Mouse (Mus musculus) kidney, adult 8-10 months (tissue): Measurements from ENCODE around the gene Rnf145.

Experiments used
- DNase-seq, 2 experiments: peaks; one replicate each; pipeline ENCODE4 v3.0.0; 2022

Rnf145 gene

DNA sequence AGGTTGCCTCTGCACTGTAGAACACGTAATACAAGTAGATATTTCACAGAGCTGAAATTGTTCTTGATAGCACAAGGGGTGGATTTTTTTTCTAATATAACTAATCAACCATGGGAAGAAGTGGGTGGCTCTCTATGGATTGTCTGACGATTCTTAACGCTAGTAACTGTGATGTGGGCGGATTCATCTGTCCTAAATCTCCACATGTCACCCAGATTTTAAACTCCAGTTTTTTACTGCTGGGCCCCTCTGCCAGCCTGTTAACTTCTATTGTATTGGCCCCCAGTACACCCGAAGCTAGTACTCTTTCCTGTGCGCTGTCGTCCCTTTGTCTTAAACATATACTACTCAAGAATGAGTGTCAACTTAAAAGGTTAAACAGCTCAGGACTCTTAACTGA is 8.4 kb upstream of the Rnf145 start:
- DNase-seq: no peak

DNA sequence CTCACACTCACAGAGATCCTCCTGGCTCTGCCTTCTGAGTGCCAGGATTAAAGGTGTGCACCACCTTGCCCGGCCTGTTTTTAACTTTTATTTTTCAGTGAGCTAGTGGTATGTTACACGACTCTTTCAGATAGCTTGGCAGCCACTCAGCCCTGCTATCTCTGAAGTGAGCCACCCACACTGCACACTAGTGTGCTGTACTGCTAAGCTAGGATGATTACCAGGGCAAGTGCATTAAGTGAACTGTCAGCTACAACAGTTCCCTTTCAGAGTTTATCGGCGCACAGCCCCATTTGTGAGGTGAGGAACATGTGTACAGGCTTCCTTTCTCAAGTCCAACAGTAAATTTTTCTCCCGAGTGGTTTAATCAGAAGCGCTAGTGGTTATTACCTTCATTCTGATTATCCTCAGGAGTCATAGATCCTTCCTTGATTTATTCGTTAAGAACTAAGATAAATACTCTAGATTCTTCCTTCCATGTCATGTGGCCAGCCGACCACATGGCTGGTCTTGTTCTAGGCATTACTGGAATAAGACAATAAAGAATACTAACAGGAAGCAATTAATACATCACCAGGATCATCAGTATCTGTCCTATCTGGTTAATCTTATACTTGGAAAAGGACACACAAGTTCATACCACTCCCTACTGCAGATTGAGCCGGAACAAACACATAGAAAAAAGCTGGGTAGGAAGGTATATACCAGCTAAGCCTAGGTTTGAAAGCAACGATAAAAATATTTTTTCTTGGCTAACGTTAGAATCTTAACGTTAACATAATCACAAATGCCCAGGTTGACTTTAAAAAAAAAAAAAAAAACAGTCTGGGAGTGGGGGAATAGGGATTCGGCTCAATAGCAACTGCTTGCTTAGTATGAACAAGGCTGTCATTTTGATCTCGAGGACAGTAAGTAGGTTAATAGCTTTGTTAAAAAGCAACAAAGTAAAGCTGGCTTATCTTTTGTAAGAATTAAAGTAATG is 6.4 kb upstream of the Rnf145 start:
- no peak for DNase-seq

DNA sequence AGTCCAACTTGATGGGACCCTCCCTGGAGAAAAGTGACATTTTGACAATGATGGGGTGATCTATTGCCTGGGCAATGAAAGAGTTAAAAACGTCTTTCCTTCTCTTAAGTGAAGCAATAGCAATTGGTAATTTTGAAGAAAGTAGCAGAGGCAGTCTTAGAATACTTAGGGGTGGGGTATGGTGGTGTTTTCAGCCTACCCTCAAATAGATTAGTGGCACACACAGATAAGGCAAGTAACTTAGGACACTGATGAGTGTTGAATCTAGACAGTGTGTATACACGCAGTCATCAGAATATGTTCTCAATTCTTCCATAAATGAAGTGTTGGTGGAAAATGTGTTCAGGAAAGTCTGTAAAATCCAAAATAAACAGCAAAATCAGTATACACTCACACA is 5.7 kb upstream of the Rnf145 start:
- DNase-seq: no peak

DNA sequence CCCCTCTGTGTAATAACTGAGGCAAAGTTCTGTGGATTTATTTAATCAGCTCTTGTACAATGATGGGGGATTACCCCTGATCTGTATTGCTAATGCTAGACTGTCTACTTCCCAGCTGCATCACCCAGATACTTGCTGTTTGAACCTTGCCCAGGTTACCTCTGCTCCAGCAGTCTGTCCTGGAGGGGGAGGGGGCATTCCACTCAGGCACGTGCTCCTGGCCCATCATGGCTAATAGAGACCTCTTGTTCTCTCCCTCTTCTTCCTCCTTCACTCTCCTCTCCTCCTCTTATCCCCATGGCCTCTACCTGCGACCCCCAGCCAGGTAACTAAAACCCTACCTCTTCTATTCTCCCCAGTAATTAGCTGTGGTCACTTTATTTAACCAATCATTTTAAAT is 4.1 kb upstream of the Rnf145 start:
- DNase-seq: peak; percentile 72 to 80

DNA sequence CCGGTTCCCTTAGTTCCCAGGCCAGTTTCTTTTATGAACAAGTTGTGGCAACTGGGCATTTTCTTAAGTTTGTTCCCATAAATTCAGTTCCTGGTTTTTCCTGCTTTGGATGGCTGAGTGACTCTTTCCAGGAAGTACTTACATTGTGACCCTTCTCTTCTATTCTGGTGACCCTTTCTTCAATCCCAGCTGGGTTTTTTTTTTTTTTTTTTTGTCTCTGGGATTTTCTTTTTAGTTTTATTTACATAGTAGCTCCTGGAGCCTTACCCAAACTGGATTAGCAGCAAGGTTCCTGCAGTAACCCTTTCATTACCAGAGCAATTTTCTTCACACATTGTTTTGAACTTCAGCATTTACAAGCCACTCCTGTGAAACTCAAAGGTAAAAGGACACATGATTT is 2.4 kb upstream of the Rnf145 start:
- no peak for DNase-seq

DNA sequence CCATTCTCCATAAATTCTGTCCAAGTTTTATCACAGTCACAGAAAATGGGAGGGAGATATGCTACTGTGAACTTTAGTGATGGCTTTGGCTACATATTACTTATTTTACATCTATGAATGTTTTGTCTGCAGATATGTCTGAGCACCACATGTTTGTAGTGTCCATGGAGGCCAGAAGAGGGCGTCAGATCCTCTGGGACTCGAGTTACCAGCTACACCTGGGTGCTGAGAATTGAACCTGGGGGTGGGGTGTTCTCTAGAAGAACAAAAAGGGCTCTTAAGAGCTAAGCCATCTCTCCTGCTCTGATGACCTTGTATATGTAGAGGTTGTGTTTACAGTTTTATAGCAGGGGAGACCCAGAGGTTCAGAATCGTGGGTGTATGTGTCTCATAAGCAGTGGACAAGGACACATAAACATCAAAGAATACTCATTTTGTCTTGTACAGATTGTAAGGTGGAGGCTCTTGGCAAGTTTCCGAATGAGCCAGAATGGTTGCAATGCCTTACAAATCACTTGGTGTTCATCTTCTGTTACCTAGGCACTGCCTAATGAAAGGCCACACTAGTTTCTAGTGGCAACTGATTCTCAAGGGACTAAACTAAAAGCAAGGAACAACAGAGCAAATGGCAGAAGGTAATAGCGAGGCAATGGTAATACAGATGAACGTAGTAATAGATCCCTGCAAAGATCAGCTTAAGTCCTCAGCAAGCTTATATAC is 1.0 kb upstream of the Rnf145 start:
- no peak for DNase-seq

DNA sequence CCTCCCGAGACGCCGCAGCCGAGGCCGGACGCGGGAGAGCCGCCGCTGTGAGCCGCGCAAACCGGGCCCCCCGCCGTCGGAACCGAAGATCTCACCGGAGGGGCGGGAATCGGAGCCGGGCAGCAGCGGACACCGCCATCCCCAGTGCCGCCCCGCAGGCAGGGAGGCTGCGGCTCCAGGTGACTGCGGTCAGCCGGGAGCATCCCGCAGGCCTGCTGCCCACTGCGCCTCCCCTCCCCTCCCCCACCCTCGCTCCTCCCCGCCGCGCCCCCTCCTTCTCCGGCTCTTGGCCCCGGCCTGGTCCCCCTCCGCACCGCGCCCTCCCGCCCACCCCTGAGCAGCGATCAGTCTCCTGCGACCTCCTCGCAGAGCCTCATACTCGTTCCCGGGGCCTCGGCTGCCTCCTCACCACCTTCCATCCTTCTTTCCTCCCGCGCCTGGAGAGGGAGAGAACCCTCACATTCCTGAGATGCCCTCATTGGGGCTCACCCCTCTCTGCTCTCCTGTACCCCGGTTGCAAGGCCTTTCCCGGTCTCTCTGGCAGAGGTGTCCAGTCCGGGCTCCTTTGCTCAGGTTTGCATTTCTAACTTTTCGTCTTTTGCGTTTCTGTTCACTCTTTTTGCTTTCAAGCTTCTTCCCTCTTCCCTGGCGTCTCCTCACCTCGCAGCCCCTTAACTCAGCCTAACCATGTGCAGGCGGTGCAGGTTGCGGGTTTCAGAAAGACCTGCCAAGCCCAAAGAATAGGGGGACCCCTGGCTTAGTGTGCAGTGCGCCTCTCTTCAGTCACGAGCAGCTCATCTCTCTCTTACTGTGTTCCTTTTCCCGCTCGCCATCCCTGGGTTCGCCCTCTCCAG is 559 bp downstream of the Rnf145 start:
- no peak for DNase-seq

DNA sequence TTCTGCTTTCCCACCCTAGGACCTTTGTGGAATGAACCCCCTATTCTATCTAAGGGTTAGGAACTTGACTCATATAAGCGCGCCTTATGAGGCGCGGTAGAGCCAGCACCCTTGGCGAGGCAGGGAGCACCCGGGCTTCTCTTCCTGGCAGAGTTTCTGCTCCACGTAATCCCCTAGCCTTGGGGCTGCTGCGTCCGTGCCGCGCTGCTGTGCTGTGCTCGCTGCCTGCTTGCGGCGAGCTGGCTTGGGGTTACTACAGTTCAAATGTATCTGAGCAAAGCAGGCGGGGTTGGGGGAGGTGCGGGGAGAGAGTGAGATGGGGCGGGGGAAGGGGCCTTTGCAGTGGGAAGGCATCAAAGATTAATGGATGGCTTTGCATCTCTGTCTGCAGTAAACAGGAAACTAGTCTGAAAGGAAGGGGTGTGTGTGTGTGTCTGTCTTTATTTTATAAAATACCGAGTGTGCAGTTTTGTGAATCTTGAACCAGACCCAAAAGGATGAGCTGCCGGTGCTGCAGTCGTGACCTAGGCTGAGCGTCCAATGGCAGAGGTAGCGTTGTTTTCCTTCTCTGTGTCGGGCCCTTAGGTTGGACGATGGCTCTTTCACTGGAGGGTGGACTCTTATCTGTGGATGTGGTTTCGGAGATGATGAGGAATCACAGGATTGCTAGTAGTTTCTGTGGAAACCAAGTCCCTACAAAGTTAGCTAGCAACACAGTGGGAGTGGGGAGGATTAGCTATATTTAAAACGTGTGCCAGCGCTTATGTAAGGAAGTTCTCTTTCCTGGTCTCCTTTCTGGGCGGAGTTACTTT is 1.4 kb downstream of the Rnf145 start:
- DNase-seq: peak; percentile 77 to 81

DNA sequence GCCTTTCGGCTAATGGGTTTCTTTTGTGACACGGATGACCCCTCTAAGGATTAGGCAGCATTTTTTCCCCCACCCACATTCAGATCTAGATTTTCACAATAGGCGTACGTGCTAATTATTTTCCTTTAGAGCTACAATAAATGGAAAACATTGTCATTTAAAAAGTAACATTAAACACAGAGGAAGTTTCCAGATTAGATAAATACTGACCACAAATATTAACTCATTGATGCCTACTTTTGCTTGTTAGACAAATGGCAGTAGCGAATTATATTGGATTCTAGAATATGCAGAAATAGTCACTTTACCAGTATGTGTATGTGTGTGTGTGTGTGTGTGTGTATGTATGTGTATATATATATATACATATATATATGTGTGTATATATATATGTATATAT is 3.8 kb downstream of the Rnf145 start:
- no peak for DNase-seq

DNA sequence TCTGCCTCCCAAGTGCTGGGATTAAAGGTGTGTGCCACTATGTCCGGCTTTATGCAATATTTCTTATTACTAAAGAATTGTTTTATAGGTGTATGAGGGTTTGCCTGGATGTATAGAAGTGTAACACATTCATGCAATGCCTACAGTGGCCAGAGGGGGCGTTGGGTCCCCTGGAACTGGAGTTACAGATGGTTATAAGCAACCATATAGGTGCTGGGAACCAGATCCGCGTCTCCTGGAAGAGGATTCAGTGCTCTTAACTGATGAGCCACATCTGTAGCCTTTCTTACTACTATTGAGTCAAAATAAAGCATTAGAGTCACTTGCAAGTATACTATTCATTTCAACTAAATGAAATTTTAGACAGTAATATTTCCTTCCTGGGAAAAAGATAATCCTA is 7.0 kb downstream of the Rnf145 start:
- no peak for DNase-seq

DNA sequence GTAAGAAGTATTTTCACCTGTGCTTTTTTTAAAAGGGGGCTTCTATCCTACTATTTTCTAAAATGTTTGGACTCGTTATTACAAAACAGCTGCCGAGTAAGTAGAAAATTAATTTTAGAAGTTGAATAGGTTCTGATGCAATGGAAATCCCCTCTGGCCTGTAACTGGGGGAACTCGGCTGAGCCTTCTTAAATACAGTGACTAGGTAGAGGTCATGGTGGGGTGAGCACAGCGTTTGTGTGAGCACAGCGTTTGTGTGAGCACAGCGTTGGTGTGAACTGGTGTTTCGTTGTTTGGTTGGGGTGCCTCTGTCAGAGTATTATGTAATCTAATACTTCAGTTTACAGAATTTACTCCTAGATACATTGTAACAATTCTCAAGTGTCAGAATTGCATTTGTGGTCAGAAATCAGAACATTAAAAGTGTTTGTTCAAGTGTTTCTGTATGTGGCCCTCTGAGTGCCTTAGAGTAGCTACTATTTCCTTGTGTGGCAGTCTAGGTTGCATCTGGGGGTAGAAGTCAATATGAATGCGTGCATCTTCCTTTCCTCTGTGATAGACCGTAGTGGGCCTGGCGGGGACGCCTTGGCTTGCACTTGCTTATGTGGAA is 8.0 kb downstream of the Rnf145 start:
- no peak for DNase-seq

DNA sequence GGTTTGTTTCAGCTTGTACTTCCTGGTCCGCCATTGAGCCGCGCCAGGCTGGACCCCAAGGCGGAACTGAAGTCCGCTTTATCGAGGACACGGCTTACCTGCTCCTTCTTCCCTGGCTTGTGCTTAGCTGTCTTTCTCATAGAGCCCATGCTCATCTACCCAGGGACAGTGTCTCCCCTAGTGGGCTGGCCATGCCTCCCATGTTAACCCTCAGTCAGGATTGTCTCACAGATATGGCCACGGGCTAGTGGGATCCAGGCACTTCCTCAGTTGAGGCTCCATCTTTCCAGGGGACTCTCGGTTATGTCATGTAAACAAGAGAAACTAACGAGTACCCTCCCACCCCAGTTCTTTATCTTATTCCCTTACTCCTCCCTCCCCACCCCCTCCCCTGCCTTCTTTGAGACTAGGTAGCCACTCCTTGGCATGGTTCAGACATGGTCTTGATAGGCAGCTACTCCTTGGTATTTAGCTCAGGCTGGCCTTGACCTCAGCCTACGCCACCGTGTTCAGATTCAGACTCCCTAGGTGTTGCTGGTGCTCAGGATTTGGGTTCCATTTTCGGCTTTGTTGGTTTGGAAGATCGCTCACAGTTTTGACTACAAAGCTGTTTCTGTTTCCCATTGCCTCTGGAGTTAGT is 9.9 kb downstream of the Rnf145 start:
- DNase-seq: no peak

DNA sequence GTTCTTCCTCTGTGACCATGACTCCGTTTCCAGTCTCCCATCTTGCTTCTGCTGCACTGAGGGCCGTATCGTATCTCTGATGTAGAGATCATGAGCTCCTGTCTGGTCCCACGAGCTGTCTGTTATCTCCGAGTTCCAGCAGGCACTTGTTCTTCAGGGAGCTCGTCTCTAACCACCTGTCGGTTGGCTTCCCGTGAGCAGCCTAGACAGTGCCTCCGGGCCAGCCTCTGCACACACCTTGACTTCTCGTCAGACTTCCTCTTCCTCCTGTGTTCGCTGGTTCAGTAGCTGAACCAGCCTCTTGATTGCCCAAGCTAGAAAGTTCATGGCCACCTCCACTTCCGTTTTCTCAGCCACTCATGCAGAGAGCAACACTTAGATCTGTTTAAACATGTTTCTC is 10.4 kb downstream of the Rnf145 start:
- no peak for DNase-seq

DNA sequence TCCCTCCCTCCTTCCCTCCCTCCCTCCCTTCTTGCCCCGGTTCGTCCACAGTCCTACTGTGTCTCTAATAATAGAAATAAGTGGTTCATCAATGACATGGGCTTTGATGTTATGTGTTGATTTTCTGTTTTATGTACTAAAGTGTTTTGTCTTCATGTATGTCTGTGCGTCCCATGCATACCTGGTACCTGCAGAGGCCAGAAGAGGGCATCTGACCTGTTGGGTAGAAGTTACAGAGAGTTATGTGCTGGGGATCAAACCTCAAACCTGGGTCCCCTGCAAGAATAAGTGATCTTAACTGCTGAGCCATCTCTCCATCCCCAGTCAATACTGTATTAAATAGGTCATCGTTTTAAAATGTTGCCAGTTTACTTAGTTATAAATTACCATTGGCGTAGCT is 11.0 kb downstream of the Rnf145 start:
- DNase-seq: no peak

DNA sequence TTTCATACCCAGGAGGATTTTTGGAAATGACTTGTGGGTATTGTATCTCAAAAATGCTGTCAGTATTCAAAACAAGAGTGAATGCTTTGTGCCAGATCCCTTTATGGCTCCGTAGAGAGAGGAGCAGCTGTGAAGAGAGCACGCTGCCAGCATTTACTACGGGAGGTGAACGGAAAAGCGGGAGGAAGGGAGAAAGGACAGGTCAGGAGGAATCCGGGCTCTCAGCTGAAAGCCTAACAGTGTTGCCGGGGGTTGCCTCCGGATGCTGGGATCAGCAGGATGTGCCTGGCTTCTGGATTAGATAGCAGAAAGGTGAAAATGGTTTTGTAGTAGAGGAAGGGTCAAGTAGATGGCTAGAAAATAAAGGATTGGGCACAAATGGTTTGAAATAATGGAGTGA is 11.6 kb downstream of the Rnf145 start:
- no peak for DNase-seq

DNA sequence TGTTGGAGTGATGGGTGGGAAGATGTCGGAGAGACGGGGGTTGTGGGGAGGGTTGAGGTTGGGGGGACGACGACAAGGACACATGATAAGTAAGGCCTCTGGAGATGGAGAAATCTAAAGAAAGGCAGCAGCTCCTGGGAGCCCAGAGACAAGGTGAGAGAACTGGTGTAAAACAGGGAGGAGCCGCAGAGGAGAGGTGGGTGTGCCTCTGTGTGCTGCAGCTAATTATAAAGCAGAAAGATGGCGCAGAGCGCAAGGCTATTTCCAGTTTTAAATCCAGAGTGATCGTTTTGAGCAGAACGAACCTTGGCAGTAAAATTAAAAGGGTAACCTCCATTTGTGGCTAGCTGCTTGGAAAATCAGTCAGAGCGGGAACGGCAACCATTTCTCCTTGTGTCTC is 12.1 kb downstream of the Rnf145 start:
- no peak for DNase-seq

DNA sequence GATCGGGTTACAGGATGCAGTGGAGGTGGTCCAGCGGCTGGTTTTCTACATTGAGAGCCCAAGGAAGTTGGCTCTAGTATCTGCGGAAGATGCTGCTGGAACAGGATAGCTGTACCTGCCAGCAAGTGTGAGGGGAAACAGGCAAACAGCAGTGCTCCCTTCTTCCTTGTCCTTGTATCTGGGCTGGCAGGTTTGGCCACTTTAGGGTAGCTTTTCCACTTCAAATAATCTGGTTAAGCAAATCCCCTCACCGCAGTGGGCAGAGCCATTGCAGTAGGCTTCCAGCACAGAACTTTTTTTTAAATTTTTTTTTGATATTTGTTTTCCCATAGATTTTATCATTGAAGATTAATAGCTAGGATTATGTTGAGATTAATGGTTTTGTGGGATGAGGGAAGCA is 12.9 kb downstream of the Rnf145 start:
- no peak for DNase-seq

DNA sequence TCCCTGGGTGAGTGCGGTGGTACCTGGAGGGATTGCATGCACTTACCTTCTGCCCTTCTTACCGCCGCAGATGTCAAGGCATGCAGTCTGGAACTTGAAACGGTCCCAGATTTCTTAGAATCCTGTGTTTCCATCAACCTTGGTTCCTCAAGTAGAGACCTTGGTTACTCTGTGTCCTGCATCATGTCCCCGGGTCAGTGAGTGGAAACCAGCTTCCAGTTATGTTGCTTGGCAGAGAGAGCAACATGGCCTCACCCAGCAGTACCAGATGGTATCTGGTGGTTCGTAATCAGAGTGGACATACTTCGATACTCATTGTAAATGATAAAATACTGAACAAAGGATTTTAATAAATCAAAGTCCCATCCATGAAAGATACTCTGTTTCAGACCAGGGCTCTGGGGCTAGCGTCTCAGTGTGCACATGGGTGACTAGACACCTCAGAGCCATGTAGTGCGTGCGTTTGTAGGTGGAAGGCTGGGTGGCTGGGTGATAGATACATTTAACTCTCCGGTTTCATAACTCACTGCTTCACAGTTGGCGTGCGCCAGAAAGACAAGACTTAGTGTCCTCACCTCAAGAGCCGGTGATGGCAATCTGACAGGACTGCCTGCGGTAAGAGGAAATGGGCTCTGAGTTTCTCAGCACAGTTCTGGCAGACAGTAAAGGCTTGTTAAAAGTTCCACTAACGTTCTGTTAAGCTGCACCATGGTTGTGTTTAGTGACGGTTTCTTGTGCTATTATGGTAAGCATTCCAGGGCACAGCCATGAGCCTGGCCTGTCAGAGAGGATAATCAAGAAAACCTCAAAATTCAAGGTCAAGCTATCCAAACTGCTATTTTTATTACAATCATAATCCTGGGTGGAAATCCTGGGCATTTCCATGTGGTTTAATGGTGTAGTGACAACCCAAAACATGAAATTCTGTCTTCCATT is 14.3 kb downstream of the Rnf145 start:
- no peak for DNase-seq

DNA sequence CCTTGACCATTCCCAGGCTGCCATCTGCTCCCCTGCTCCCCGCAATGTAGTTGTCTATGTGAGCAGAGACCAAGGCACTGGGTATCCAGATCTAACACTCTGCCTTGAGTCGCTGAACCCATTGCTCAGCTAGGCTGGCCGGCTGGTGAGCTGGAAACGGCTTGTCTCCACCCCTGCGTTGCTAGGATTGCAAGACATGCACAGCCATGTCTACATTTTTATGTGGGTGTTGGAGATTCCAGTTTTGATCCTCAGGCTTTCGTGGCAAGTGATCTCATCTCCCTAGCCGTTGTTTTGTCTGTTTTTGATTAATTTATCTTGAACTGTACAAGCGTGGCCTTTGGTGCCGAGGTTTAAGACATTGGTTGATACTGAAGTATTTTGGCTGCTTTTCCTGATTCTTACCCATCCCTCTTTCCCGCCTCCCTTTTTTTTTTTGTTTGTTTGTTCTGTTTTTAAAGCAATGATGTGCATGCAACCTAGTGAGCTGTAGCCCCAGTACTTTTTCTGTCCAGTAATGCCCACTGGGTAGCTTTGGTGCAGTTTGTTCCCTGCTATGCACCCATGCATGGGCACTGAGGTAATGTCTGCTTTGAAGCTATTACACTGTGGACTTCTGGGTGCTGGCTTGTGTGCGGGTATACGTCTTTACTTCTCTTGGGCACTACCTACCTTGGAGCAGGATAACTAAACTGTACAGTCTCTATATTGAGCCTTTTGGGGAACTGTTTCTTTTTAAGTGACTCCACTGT is 16.4 kb downstream of the Rnf145 start:
- no peak for DNase-seq

DNA sequence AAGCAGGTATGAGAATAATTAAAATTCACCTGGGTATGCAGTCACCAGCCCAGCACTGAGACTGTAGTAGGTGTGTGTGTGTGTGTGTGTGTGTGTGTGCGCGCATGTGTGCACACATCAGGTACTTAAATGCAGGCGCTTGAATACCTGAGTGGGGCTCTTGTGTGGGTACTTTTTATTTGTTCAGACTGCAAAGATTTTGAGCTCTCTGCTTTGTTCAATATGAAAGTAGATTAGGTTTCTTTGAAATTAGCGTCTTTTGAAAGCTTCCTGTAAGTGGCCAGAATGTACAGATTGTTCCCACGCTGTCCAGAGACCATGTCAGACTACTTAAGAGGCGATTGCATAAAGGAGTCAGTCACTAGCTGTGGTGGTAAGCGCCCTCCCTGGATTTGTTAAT is 18.6 kb downstream of the Rnf145 start:
- no peak for DNase-seq
